Mouse (Mus musculus): ENCODE measurements around the gene Gm20458. TPM values are rescaled to one million over a fixed set of nuclear protein-coding genes. Genes with fewer than 3 reads are reported as not detected.
A peak's percentile ranks its signal among the peaks of the same experiment; 100 is the strongest.

The Gm20458 gene
- polyA plus RNA-seq, 1 experiment from 2014 or later = 5.5 TPM

- Histone ChIP-seq H3K9me3 (peaks cover 6% of the 10 kb centered on the region; the same call in 1 of the 2 replicates), H3K36me3 (no peaks in the 10 kb centered on the region), H3K27ac (no peak overlapping the region), H3K4me1 (peaks cover 16% of the 10 kb centered on the region), H3K4me2 (replicated peaks) (no peak overlapping the region), H3K9ac (no peak overlapping the region), H3K4me3 (no peak overlapping the region), H3K27me3 (no peaks in the 10 kb centered on the region)
- no peak for ATAC-seq (ENCODE audit: low FRiP score, low read depth)
- 84% methylated on average over 3 of the region's 3 CpGs for WGBS
Observed at GRCm38 (mm10) chr2:164514916-164515315, 54.1 kb downstream of the Gm20458 start.

- Histone ChIP-seq H3K27ac (no peak overlapping the region), H3K9me3 (peaks cover 6% of the 10 kb centered on the region; the same call in 1 of the 2 replicates), H3K9ac (no peak overlapping the region), H3K36me3 (no peaks in the 10 kb centered on the region), H3K4me3 (no peak overlapping the region), H3K4me2 (replicated peaks) (no peak overlapping the region), H3K4me1 (peaks cover 19% of the 10 kb centered on the region), H3K27me3 (no peaks in the 10 kb centered on the region)
- no peak for ATAC-seq (ENCODE audit: low FRiP score, low read depth)
- WGBS = 81% methylated on average over 9 of the region's 9 CpGs
Observed at GRCm38 (mm10) chr2:164515897-164516296, 55.1 kb downstream of the Gm20458 start.

GRCm38 (mm10) chr2:164516592-164516991 is 55.8 kb downstream of the Gm20458 start:
- Histone ChIP-seq H3K9me3 (peaks cover 6% of the 10 kb centered on the region; the same call in 1 of the 2 replicates), H3K9ac (no peak overlapping the region), H3K4me1 (peaks cover 21% of the 10 kb centered on the region), H3K27me3 (no peaks in the 10 kb centered on the region), H3K4me3 (no peak overlapping the region), H3K27ac (no peak overlapping the region), H3K4me2 (replicated peaks) (no peak overlapping the region), H3K36me3 (no peaks in the 10 kb centered on the region)
- 82% methylated on average over 11 of the region's 11 CpGs for WGBS
- ATAC-seq (ENCODE audit: low FRiP score, low read depth) = no peak

GRCm38 (mm10) chr2:164517485-164518221 is 56.9 kb downstream of the Gm20458 start:
- peaks cover 6% of the 10 kb centered on the region; the same call in 1 of the 2 replicates for H3K9me3 ChIP-seq
- H3K4me1 ChIP-seq = peaks cover 30% of the 10 kb centered on the region
- WGBS = 38% methylated on average over 9 of the region's 10 CpGs
- ATAC-seq (ENCODE audit: low FRiP score, low read depth) = peak; percentile 16; the same call in 1 of the 2 replicates
- peak overlapping the region; percentile 88 for H3K27ac ChIP-seq
- H3K4me3 ChIP-seq = no peak overlapping the region
- H3K36me3 ChIP-seq = no peaks in the 10 kb centered on the region
- no peak overlapping the region for H3K4me2 ChIP-seq (replicated peaks)
- no peak overlapping the region for H3K9ac ChIP-seq
- no peaks in the 10 kb centered on the region for H3K27me3 ChIP-seq

- Histone ChIP-seq H3K27me3 (0 out of 2 replicates have a peak, but pooled peaks cover 4% of the 10 kb centered on the region), H3K9ac (no peak overlapping the region), H3K36me3 (no peaks in the 10 kb centered on the region), H3K4me3 (no peak overlapping the region), H3K4me1 (peaks cover 30% of the 10 kb centered on the region), H3K9me3 (peaks cover 11% of the 10 kb centered on the region; the same call in 1 of the 2 replicates), H3K27ac (peak overlapping the region; percentile 88), H3K4me2 (replicated peaks) (peak overlapping the region; percentile 24; the same call in 1 of the 2 replicates)
- peak; percentile 79 for ATAC-seq (ENCODE audit: low FRiP score, low read depth)
- 24% methylated on average over 11 of the region's 11 CpGs for WGBS
Observed at GRCm38 (mm10) chr2:164518266-164519170, 57.8 kb downstream of the Gm20458 start.

GRCm38 (mm10) chr2:164519171-164519526 is 58.4 kb downstream of the Gm20458 start:
- ATAC-seq (ENCODE audit: low FRiP score, low read depth) = peak; percentile 58
- H3K27me3 ChIP-seq = 0 out of 2 replicates have a peak, but pooled peaks cover 4% of the 10 kb centered on the region
- no peak overlapping the region for H3K4me2 ChIP-seq (replicated peaks)
- H3K4me3 ChIP-seq = no peak overlapping the region
- H3K36me3 ChIP-seq = no peaks in the 10 kb centered on the region
- H3K27ac ChIP-seq = peak overlapping the region; percentile 88
- no peak overlapping the region for H3K9ac ChIP-seq
- WGBS = 30% methylated on average over 6 of the region's 6 CpGs
- peaks cover 30% of the 10 kb centered on the region for H3K4me1 ChIP-seq
- peaks cover 11% of the 10 kb centered on the region; the same call in 1 of the 2 replicates for H3K9me3 ChIP-seq

- WGBS = 13% methylated on average over 3 of the region's 3 CpGs
- no peaks in the 10 kb centered on the region for H3K36me3 ChIP-seq
- H3K27ac ChIP-seq = no peak overlapping the region
- H3K4me1 ChIP-seq = peaks cover 30% of the 10 kb centered on the region
- peaks cover 11% of the 10 kb centered on the region; the same call in 1 of the 2 replicates for H3K9me3 ChIP-seq
- 0 out of 2 replicates have a peak, but pooled peaks cover 4% of the 10 kb centered on the region for H3K27me3 ChIP-seq
- no peak overlapping the region for H3K4me3 ChIP-seq
- no peak overlapping the region for H3K4me2 ChIP-seq (replicated peaks)
- no peak for ATAC-seq (ENCODE audit: low FRiP score, low read depth)
- no peak overlapping the region for H3K9ac ChIP-seq
Observed at GRCm38 (mm10) chr2:164520782-164521181, 60.0 kb downstream of the Gm20458 start.

- H3K4me2 ChIP-seq (replicated peaks) = peak overlapping the region; percentile 37
Observed at GRCm38 (mm10) chr2:164521841-164522240, 61.1 kb downstream of the Gm20458 start.

GRCm38 (mm10) chr2:164522280-164522679 is 61.5 kb downstream of the Gm20458 start:
- H3K9ac ChIP-seq = no peak overlapping the region
- 0 out of 2 replicates have a peak, but pooled peaks cover 4% of the 10 kb centered on the region for H3K27me3 ChIP-seq
- H3K4me1 ChIP-seq = peaks cover 30% of the 10 kb centered on the region
- no peak for ATAC-seq (ENCODE audit: low FRiP score, low read depth)
- peak overlapping the region; percentile 12; the same call in 1 of the 2 replicates for H3K27ac ChIP-seq
- WGBS = 14% methylated on average over 8 of the region's 8 CpGs
- no peak overlapping the region for H3K4me3 ChIP-seq
- peak overlapping the region; percentile 37 for H3K4me2 ChIP-seq (replicated peaks)
- H3K36me3 ChIP-seq = no peaks in the 10 kb centered on the region
- H3K9me3 ChIP-seq = peaks cover 16% of the 10 kb centered on the region; the same call in 1 of the 2 replicates

More at GRCm38 (mm10) chr2:164521841-164522240, 61.1 kb downstream of the Gm20458 start:
- Histone ChIP-seq H3K9me3 (peaks cover 12% of the 10 kb centered on the region; the same call in 1 of the 2 replicates), H3K4me3 (no peak overlapping the region), H3K27me3 (0 out of 2 replicates have a peak, but pooled peaks cover 4% of the 10 kb centered on the region), H3K36me3 (no peaks in the 10 kb centered on the region), H3K9ac (no peak overlapping the region), H3K27ac (peak overlapping the region; percentile 12; the same call in 1 of the 2 replicates), H3K4me1 (peaks cover 30% of the 10 kb centered on the region)
- ATAC-seq (ENCODE audit: low FRiP score, low read depth) = no peak
- 11% methylated on average over 11 of the region's 11 CpGs for WGBS

GRCm38 (mm10) chr2:164523301-164523773 is 62.6 kb downstream of the Gm20458 start:
- Histone ChIP-seq H3K4me3 (no peak overlapping the region), H3K27me3 (0 out of 2 replicates have a peak, but pooled peaks cover 4% of the 10 kb centered on the region), H3K27ac (no peak overlapping the region), H3K9me3 (peaks cover 17% of the 10 kb centered on the region; the same call in 1 of the 2 replicates), H3K9ac (no peak overlapping the region), H3K4me1 (peaks cover 25% of the 10 kb centered on the region), H3K4me2 (replicated peaks) (no peak overlapping the region), H3K36me3 (no peaks in the 10 kb centered on the region)
- ATAC-seq (ENCODE audit: low FRiP score, low read depth) = no peak
- 85% methylated on average over 10 of the region's 10 CpGs for whole genome bisulfite sequencing

- Histone ChIP-seq H3K36me3 (no peaks in the 10 kb centered on the region), H3K9me3 (peaks cover 11% of the 10 kb centered on the region; the same call in 1 of the 2 replicates), H3K4me1 (no peaks in the 10 kb centered on the region), H3K4me3 (no peak overlapping the region), H3K4me2 (replicated peaks) (no peak overlapping the region), H3K27me3 (no peaks in the 10 kb centered on the region), H3K27ac (no peak overlapping the region), H3K9ac (no peak overlapping the region)
- WGBS = 56% methylated on average over 5 of the region's 5 CpGs
- ATAC-seq (ENCODE audit: low FRiP score, low read depth) = no peak
Observed at GRCm38 (mm10) chr2:164528557-164528956, 67.8 kb downstream of the Gm20458 start.

Measured in limb, embryonic 13.5 days (tissue).